Mouse (Mus musculus) heart, adult 2 months (tissue): ENCODE data around the gene Mindy4. TPM values are rescaled to one million over a fixed set of nuclear protein-coding genes. Genes with fewer than 3 reads are reported as not detected.

Experiments used
- DNase-seq, 2 experiments: peaks; one replicate each; pipeline ENCODE4 v3.0.0; 2021
- H3K27ac ChIP-seq: fragments of 200-600 bp; 2 replicates; pipeline ENCODE4 v1.8.1; 2022
- H3K27me3 ChIP-seq: fragments of 200-500 bp; 2 replicates; pipeline ENCODE4 v1.6.1; 2012; ENCODE audit warnings: mild to moderate bottlenecking, low read length, inconsistent platforms, mixed read lengths; ENCODE audit not compliant: control insufficient read depth, insufficient read depth
- H3K36me3 ChIP-seq: fragments of 200-500 bp; 2 replicates; pipeline ENCODE4 v1.6.1; 2012; ENCODE audit warnings: low read length, inconsistent platforms; ENCODE audit not compliant: control insufficient read depth, insufficient read depth
- H3K4me1 ChIP-seq: fragments of 200-500 bp; 2 replicates; pipeline ENCODE4 v1.6.1; 2011; ENCODE audit warnings: low read length; ENCODE audit not compliant: control insufficient read depth, insufficient read depth
- H3K4me3 ChIP-seq: fragments of 200-600 bp; 2 replicates; pipeline ENCODE4 v1.8.1; 2022
- H3K79me2 ChIP-seq: fragments of 200-500 bp; replicated peaks from 2 replicates; pipeline ENCODE4 v1.6.1; 2012; ENCODE audit warnings: mild to moderate bottlenecking, inconsistent platforms, low read length, moderate library complexity, mixed read lengths; ENCODE audit not compliant: control insufficient read depth, insufficient read depth
- H3K9ac ChIP-seq: fragments of 200-500 bp; 2 replicates; pipeline ENCODE4 v1.6.1; 2012; ENCODE audit warnings: low read depth, mild to moderate bottlenecking, control low read depth, inconsistent platforms, low read length, mixed read lengths
- CTCF ChIP-seq: fragments of 200-600 bp; IDR thresholded peaks from 2 replicates; pipeline ENCODE4 v1.8.1; 2022; ENCODE audit warnings: antibody characterized with exemption, mild to moderate bottlenecking, moderate library complexity
- EP300 ChIP-seq: fragments of 200-500 bp; IDR thresholded peaks from 2 replicates; pipeline ENCODE4 v1.6.1; 2011; ENCODE audit warnings: low read depth, low read length, control low read depth; ENCODE audit not compliant: insufficient read depth
- POLR2A ChIP-seq: fragments of 200-500 bp; IDR thresholded peaks from 2 replicates; pipeline ENCODE4 v1.6.1; 2011; ENCODE audit warnings: mild to moderate bottlenecking, low read depth, low read length, control low read depth; ENCODE audit not compliant: insufficient read depth
- WGBS: fragments of 180-500 bp; shearing (Covaris S2); methylation state at CpG from one replicate; pipeline ENCODE4 v1.1.7; 2018; 5-methylcytosine and 5-hydroxymethylcytosine counted together
- intact Hi-C: fragments of 180-260 bp; cut with DNase I; formaldehyde crosslinking; loops from one replicate; pipeline ENCODE4 v1.15.1; 2025
- polyA plus RNA-seq: library from polyadenylated mRNA; depleted of rRNA; stranded (reverse); fragments of >200 nt; gene quantifications from 2 replicates; pipeline ENCODE4 v1.2.3, GENCODE M21; 2012
- total RNA-seq, 2 experiments: library from RNA; stranded (reverse); gene quantifications; 2 replicates each; pipeline ENCODE4 v1.2.3; 2021

The Mindy4 gene
- total and polyA plus RNA-seq, 3 experiments = 4.3 to 5.2 (median 5.0) TPM

- TF ChIP-seq EP300 (no peak), POLR2A (no peak), CTCF (no peak)
- peaks cover 8% of the 10 kb centered on the region for H3K4me1 ChIP-seq
- WGBS = 91% methylated on average over 8 of the region's 8 CpGs
- no peak for DNase-seq
- H3K9ac ChIP-seq = no peak overlapping the region
- no peaks in the 10 kb centered on the region for H3K27me3 ChIP-seq
- intact Hi-C loops = no loop called here
- no peak overlapping the region for H3K27ac ChIP-seq
- no peaks in the 10 kb centered on the region for H3K79me2 ChIP-seq
- no peaks in the 10 kb centered on the region for H3K36me3 ChIP-seq
- H3K4me3 ChIP-seq = no peak overlapping the region
Measured at GRCm38 (mm10) chr6:55252731-55253247, 49.6 kb downstream of the Mindy4 start.

GRCm38 (mm10) chr6:55256500-55257191, 53.5 kb downstream of the Mindy4 start:
- TF ChIP-seq EP300 (no peak), CTCF (no peak)
- 86% methylated on average over 13 of the region's 13 CpGs for WGBS

GRCm38 (mm10) chr6:55257246-55257645, 54.1 kb downstream of the Mindy4 start:
- intact Hi-C loops = no loop called here
- Histone ChIP-seq H3K27ac (no peak overlapping the region), H3K79me2 (no peaks in the 10 kb centered on the region), H3K4me3 (no peak overlapping the region), H3K9ac (no peak overlapping the region), H3K4me1 (no peaks in the 10 kb centered on the region; the same call in 1 of the 2 replicates), H3K36me3 (no peaks in the 10 kb centered on the region), H3K27me3 (no peaks in the 10 kb centered on the region)
- no peak for DNase-seq
- WGBS = 85% methylated on average over 7 of the region's 7 CpGs
- no peak for TF ChIP-seq POLR2A
- no peak for TF ChIP-seq CTCF
- TF ChIP-seq EP300 = no peak

More at GRCm38 (mm10) chr6:55256500-55257191, 53.5 kb downstream of the Mindy4 start:
- H3K79me2 ChIP-seq = no peaks in the 10 kb centered on the region
- H3K27me3 ChIP-seq = no peaks in the 10 kb centered on the region
- no peak overlapping the region for H3K9ac ChIP-seq
- H3K4me1 ChIP-seq = peaks cover 2% of the 10 kb centered on the region
- no peak overlapping the region for H3K27ac ChIP-seq
- DNase-seq = no peak
- H3K4me3 ChIP-seq = no peak overlapping the region
- intact Hi-C loops = no loop called here
- H3K36me3 ChIP-seq = no peaks in the 10 kb centered on the region

- WGBS = 76% methylated on average over 14 of the region's 14 CpGs
- intact Hi-C loops = no loop called here
- Histone ChIP-seq H3K36me3 (no peaks in the 10 kb centered on the region), H3K4me3 (no peak overlapping the region), H3K9ac (no peak overlapping the region), H3K79me2 (no peaks in the 10 kb centered on the region), H3K27ac (no peak overlapping the region), H3K4me1 (no peaks in the 10 kb centered on the region; the same call in 1 of the 2 replicates), H3K27me3 (no peaks in the 10 kb centered on the region)
- DNase-seq = no peak
- TF ChIP-seq EP300 (no peak), POLR2A (no peak), CTCF (no peak)
Measured at GRCm38 (mm10) chr6:55258428-55259325, 55.5 kb downstream of the Mindy4 start.

- no peaks in the 10 kb centered on the region for H3K27me3 ChIP-seq
- TF ChIP-seq CTCF = no peak
- no peaks in the 10 kb centered on the region for H3K36me3 ChIP-seq
- H3K4me3 ChIP-seq = no peak overlapping the region
- H3K9ac ChIP-seq = no peak overlapping the region
- intact Hi-C loops = no loop called here
- H3K4me1 ChIP-seq = no peaks in the 10 kb centered on the region; the same call in 1 of the 2 replicates
- no peaks in the 10 kb centered on the region for H3K79me2 ChIP-seq
- WGBS = 82% methylated on average over 12 of the region's 12 CpGs
- H3K27ac ChIP-seq = no peak overlapping the region
- DNase-seq = no peak
Measured at GRCm38 (mm10) chr6:55262161-55262560, 59.0 kb downstream of the Mindy4 start.
